Mouse (Mus musculus) intestine, embryonic 14.5 days (tissue): ENCODE data around the gene Cdc42se2. TPM values are rescaled to one million over a fixed set of nuclear protein-coding genes. Genes with fewer than 3 reads are reported as not detected.

ENCODE experiments used
- ATAC-seq: fragments of 200-750 bp; cut with Nextera tagmentation; replicated peaks from 2 replicates; pipeline ENCODE4 v1.8.0; 2017; ENCODE audit warnings: low read depth, moderate number of reproducible peaks, moderate TSS enrichment, moderate library complexity; ENCODE audit not compliant: low FRiP score, low TSS enrichment
- DNase-seq: peaks from one replicate; pipeline ENCODE4 v3.0.0-alpha.2; 2018; ENCODE audit warnings: low spot score
- H3K27ac ChIP-seq: fragments of 300-500 bp; sonication (generic); 2 replicates; pipeline ENCODE4 v1.5.1; 2014; ENCODE audit warnings: low read depth, mild to moderate bottlenecking, control low read depth
- H3K27me3 ChIP-seq: fragments of 300-500 bp; sonication (generic); replicated peaks from 2 replicates; pipeline ENCODE4 v1.6.1; 2014; ENCODE audit warnings: low read length, control low read depth; ENCODE audit not compliant: control insufficient read depth, insufficient read depth
- H3K36me3 ChIP-seq: fragments of 300-500 bp; sonication (generic); 2 replicates; pipeline ENCODE4 v1.6.1; 2014; ENCODE audit warnings: low read length, control low read depth; ENCODE audit not compliant: control insufficient read depth, insufficient read depth
- H3K4me1 ChIP-seq: fragments of 300-500 bp; sonication (generic); replicated peaks from 2 replicates; pipeline ENCODE4 v1.6.1; 2014; ENCODE audit warnings: low read length, control low read depth, mixed read lengths; ENCODE audit not compliant: control insufficient read depth, insufficient read depth
- H3K4me2 ChIP-seq: fragments of 300-500 bp; sonication (generic); 2 replicates; pipeline ENCODE4 v1.6.1; 2014; ENCODE audit warnings: low read length
- H3K4me3 ChIP-seq: fragments of 300-500 bp; sonication (generic); 2 replicates; pipeline ENCODE4 v1.5.1; 2014; ENCODE audit warnings: low read depth, low read length, control low read depth, mixed read lengths
- H3K9ac ChIP-seq: fragments of 300-500 bp; sonication (generic); 2 replicates; pipeline ENCODE4 v1.6.1; 2014; ENCODE audit warnings: mild to moderate bottlenecking, low read length
- H3K9me3 ChIP-seq: fragments of 300-500 bp; sonication (generic); 2 replicates; pipeline ENCODE4 v1.6.1; 2016; ENCODE audit warnings: low read length, control low read depth; ENCODE audit not compliant: control insufficient read depth
- WGBS: fragments of 180-500 bp; shearing (Covaris S2); extraction: QIAGEN DNeasy Blood & Tissue Kit; methylation state at CpG from one replicate; pipeline ENCODE4 v1.1.7; 2014; 5-methylcytosine and 5-hydroxymethylcytosine counted together
- polyA plus RNA-seq: library from polyadenylated mRNA; unstranded; fragments of >200 nt; fragmentation: Nextera tagmentation; extraction: Ambion mirVana; gene quantifications from 2 replicates; pipeline ENCODE4 v1.2.1, GENCODE M21; 2014

Gene Cdc42se2
- polyA plus RNA-seq, 1 experiment from 2014 or later: 81.5 TPM

GRCm38 (mm10) chr11:54733546-54733945 is 53.9 kb downstream of the Cdc42se2 start:
- H3K9me3 ChIP-seq: no peaks in the 10 kb centered on the region
- no peak for ATAC-seq

GRCm38 (mm10) chr11:54731367-54731766 is 56.1 kb downstream of the Cdc42se2 start:
- 85% methylated on average over 7 of the region's 7 CpGs for WGBS
- no peak for ATAC-seq

More at GRCm38 (mm10) chr11:54733546-54733945, 53.9 kb downstream of the Cdc42se2 start:
- no peaks in the 10 kb centered on the region for H3K4me1 ChIP-seq
- no peak overlapping the region for H3K9ac ChIP-seq
- no peak overlapping the region for H3K4me2 ChIP-seq
- H3K27me3 ChIP-seq: no peaks in the 10 kb centered on the region
- H3K4me3 ChIP-seq: no peak overlapping the region
- peaks cover 36% of the 10 kb centered on the region for H3K36me3 ChIP-seq
- no peak overlapping the region for H3K27ac ChIP-seq
- no peak for DNase-seq
- WGBS: 88% methylated on average over 7 of the region's 7 CpGs

GRCm38 (mm10) chr11:54730931-54731330 is 56.5 kb downstream of the Cdc42se2 start:
- Histone ChIP-seq H3K4me3 (no peak overlapping the region), H3K27me3 (no peaks in the 10 kb centered on the region), H3K4me1 (no peaks in the 10 kb centered on the region), H3K4me2 (no peak overlapping the region), H3K27ac (no peak overlapping the region), H3K36me3 (peaks cover 27% of the 10 kb centered on the region), H3K9me3 (no peaks in the 10 kb centered on the region), H3K9ac (no peak overlapping the region)
- no peak for DNase-seq
- no peak for ATAC-seq
- WGBS: 93% methylated on average over 5 of the region's 5 CpGs

More at GRCm38 (mm10) chr11:54731367-54731766, 56.1 kb downstream of the Cdc42se2 start:
- no peak overlapping the region for H3K27ac ChIP-seq
- no peak overlapping the region for H3K4me3 ChIP-seq
- no peak overlapping the region for H3K9ac ChIP-seq
- no peaks in the 10 kb centered on the region for H3K27me3 ChIP-seq
- no peaks in the 10 kb centered on the region for H3K9me3 ChIP-seq
- no peak overlapping the region for H3K4me2 ChIP-seq
- no peaks in the 10 kb centered on the region for H3K4me1 ChIP-seq
- peaks cover 29% of the 10 kb centered on the region for H3K36me3 ChIP-seq
- DNase-seq: no peak

GRCm38 (mm10) chr11:54729311-54729710 is 58.2 kb downstream of the Cdc42se2 start:
- DNase-seq: no peak
- ATAC-seq: no peak

GRCm38 (mm10) chr11:54728371-54728770 is 59.1 kb downstream of the Cdc42se2 start:
- 88% methylated on average over 2 of the region's 2 CpGs for WGBS
- ATAC-seq: no peak
- Histone ChIP-seq H3K27ac (no peak overlapping the region), H3K36me3 (peaks cover 24% of the 10 kb centered on the region), H3K4me1 (no peaks in the 10 kb centered on the region), H3K9me3 (no peaks in the 10 kb centered on the region), H3K27me3 (no peaks in the 10 kb centered on the region), H3K4me3 (no peak overlapping the region), H3K9ac (no peak overlapping the region), H3K4me2 (no peak overlapping the region)
- no peak for DNase-seq

More at GRCm38 (mm10) chr11:54729311-54729710, 58.2 kb downstream of the Cdc42se2 start:
- no peak overlapping the region for H3K4me2 ChIP-seq
- H3K27me3 ChIP-seq: no peaks in the 10 kb centered on the region
- no peaks in the 10 kb centered on the region for H3K4me1 ChIP-seq
- H3K9me3 ChIP-seq: no peaks in the 10 kb centered on the region
- peaks cover 27% of the 10 kb centered on the region; the same call in 1 of the 2 replicates for H3K36me3 ChIP-seq
- WGBS: 89% methylated on average over 3 of the region's 3 CpGs
- no peak overlapping the region for H3K4me3 ChIP-seq
- H3K9ac ChIP-seq: no peak overlapping the region
- no peak overlapping the region for H3K27ac ChIP-seq

- Histone ChIP-seq H3K9ac (no peak overlapping the region), H3K36me3 (peaks cover 33% of the 10 kb centered on the region), H3K27ac (no peak overlapping the region), H3K4me1 (no peaks in the 10 kb centered on the region), H3K9me3 (no peaks in the 10 kb centered on the region), H3K4me3 (no peak overlapping the region), H3K4me2 (no peak overlapping the region), H3K27me3 (no peaks in the 10 kb centered on the region)
- WGBS: 69% methylated on average over 5 of the region's 5 CpGs
- DNase-seq (no peak), ATAC-seq (no peak)
Measured at GRCm38 (mm10) chr11:54727327-54727901, 60.1 kb downstream of the Cdc42se2 start.

- 83% methylated on average over 3 of the region's 3 CpGs for whole genome bisulfite sequencing
- no peak for ATAC-seq
- H3K36me3 ChIP-seq: peaks cover 39% of the 10 kb centered on the region
Measured at GRCm38 (mm10) chr11:54726571-54727062, 60.9 kb downstream of the Cdc42se2 start.

GRCm38 (mm10) chr11:54724353-54725034 is 63.0 kb downstream of the Cdc42se2 start:
- peaks cover 48% of the 10 kb centered on the region for H3K36me3 ChIP-seq
- WGBS: 81% methylated on average over 4 of the region's 4 CpGs
- no peak overlapping the region for H3K9ac ChIP-seq
- H3K4me1 ChIP-seq: no peaks in the 10 kb centered on the region
- H3K27ac ChIP-seq: no peak overlapping the region
- ATAC-seq (no peak), DNase-seq (no peak)
- H3K4me2 ChIP-seq: no peak overlapping the region
- no peaks in the 10 kb centered on the region for H3K9me3 ChIP-seq
- no peak overlapping the region for H3K4me3 ChIP-seq
- no peaks in the 10 kb centered on the region for H3K27me3 ChIP-seq

More at GRCm38 (mm10) chr11:54726571-54727062, 60.9 kb downstream of the Cdc42se2 start:
- Histone ChIP-seq H3K9me3 (no peaks in the 10 kb centered on the region), H3K4me3 (no peak overlapping the region), H3K27me3 (no peaks in the 10 kb centered on the region), H3K4me1 (no peaks in the 10 kb centered on the region), H3K4me2 (no peak overlapping the region), H3K27ac (no peak overlapping the region), H3K9ac (no peak overlapping the region)
- DNase-seq: no peak
